In the genomic region with DNA sequence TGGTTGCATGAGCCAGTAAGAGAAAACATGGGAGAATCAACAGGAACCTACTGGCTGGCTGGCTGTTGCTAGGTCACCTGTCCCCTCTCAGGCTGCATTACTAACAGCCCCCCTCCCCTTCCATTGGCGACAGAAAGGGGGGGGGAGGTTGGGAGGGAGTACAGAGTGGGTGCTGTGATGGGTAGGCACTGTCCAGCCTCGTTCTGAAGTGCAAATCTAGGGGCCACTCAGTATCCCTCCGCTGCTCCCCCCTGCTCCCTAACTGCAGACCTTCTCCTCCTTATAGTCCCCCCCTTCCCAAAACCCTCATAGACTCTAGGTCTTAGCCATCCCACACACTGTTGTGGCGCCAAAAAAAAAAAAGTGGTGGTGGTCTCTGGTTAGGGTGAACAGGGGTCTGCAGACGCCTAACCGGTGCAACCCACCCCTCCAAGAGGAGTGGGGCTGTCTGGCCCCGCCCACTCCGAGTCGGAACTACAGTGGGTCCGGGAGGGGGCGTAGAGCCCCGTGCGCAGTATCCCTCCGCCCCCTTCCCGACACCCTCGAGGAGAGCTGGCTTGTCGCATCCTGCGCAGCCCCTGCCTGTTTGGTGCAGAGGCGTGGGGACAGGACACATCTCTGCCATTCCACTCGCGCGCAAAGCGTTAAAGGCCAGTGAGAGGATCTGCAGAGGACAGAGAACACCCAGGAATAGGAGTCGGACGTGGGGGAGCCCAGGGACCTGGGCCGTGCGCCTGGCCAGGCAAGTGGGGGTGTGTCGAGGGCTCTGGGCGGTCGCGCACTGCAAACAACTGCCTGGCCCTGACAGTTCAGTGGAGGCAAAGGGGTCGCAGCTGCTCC, we compare ENCODE assay signal across 8 mouse cellular contexts. TPM values are rescaled to one million over a fixed set of nuclear protein-coding genes. Genes with fewer than 3 reads are reported as not detected.
DNase-seq lines count a peak whose midpoint lies in the region; ATAC-seq and TF ChIP-seq lines count a peak whose summit lies in the region.
"Not testable (repeated sequence)": the region's sequence is repeated elsewhere in the genome, so short reads cannot be mapped to it uniquely, and the experiment has no call there.

Gprasp2 (plus strand) TSS at position 514 of the 840 bp plus-strand sequence.

- peak; percentile 90 for ATAC-seq in forebrain, embryonic 14.5 days
- ATAC-seq in heart, postnatal 0 days (ENCODE audit: insufficient read depth, low read depth): peak; percentile 58
- ATAC-seq in limb, embryonic 15.5 days (ENCODE audit: insufficient number of reproducible peaks, low FRiP score, low TSS enrichment, low read depth): peak; percentile 87
- ATAC-seq in midbrain, embryonic 15.5 days (replicated peaks): peak; percentile 93
- ATAC-seq in stomach, embryonic 14.5 days (ENCODE audit: insufficient number of reproducible peaks, insufficient read depth, low FRiP score, low read depth): peak; percentile 85

- WGBS in forebrain, embryonic 14.5 days: 38% methylated on average over 28 of the region's 32 CpGs
- WGBS in heart, postnatal 0 days: 27% methylated on average over 16 of the region's 32 CpGs
- 27% methylated on average over 23 of the region's 32 CpGs for WGBS in limb, embryonic 15.5 days
- 35% methylated on average over 28 of the region's 32 CpGs for WGBS in midbrain, embryonic 15.5 days
- WGBS in stomach, embryonic 14.5 days: 25% methylated on average over 21 of the region's 32 CpGs

- H3K9me3 ChIP-seq in E14TG2a.4 (ENCODE audit: low read length); forebrain, embryonic 14.5 days (replicated peaks; ENCODE audit: control insufficient read depth, low read length); heart, postnatal 0 days (replicated peaks; ENCODE audit: control insufficient read depth, low read length); limb, embryonic 15.5 days; midbrain, embryonic 15.5 days; stomach, embryonic 14.5 days (ENCODE audit: control insufficient read depth, low read depth, low read length): not testable (repeated sequence)

- H3K9ac ChIP-seq in forebrain, embryonic 14.5 days (ENCODE audit: low read length): peak within 1 kb of the TSS; percentile 60
- H3K9ac ChIP-seq in heart, postnatal 0 days (replicated peaks; ENCODE audit: low read depth, low read length); stomach, embryonic 14.5 days (replicated peaks; ENCODE audit: low read depth, low read length): not testable (repeated sequence)
- 0 out of 2 replicates have a peak within 1 kb of the TSS, but pooled peaks have one; percentile 23 for H3K9ac ChIP-seq in limb, embryonic 15.5 days
- H3K9ac ChIP-seq in midbrain, embryonic 15.5 days: peak within 1 kb of the TSS; percentile 73

- H3K4me2 ChIP-seq in forebrain, embryonic 14.5 days (ENCODE audit: low read length): peak within 1 kb of the TSS; percentile 57
- peak within 1 kb of the TSS; percentile 83 for H3K4me2 ChIP-seq in heart, postnatal 0 days (ENCODE audit: low read depth, low read length)
- H3K4me2 ChIP-seq in limb, embryonic 15.5 days: peak within 1 kb of the TSS; percentile 73
- peak within 1 kb of the TSS; percentile 56 for H3K4me2 ChIP-seq in midbrain, embryonic 15.5 days
- H3K4me2 ChIP-seq in stomach, embryonic 14.5 days (replicated peaks; ENCODE audit: low read depth, low read length): peak within 1 kb of the TSS; percentile 57

- peak within 1 kb of the TSS; percentile 39; the same call in 1 of the 2 replicates for H3K27ac ChIP-seq in forebrain, embryonic 14.5 days (ENCODE audit: low read depth, low read length)
- H3K27ac ChIP-seq in heart, postnatal 0 days (ENCODE audit: low read depth); limb, embryonic 15.5 days; stomach, embryonic 14.5 days (ENCODE audit: low read length): not testable (repeated sequence)
- peak within 1 kb of the TSS; percentile 76 for H3K27ac ChIP-seq in midbrain, embryonic 15.5 days

- not testable (repeated sequence) for TF ChIP-seq CTCF in E14TG2a.4 (conservative IDR thresholded peaks at IDR 0.05; ENCODE audit: low read length); heart, postnatal 0 days (IDR thresholded peaks at IDR 0.05; ENCODE audit: low read depth)

- peak within 1 kb of the TSS; percentile 79 for H3K4me3 ChIP-seq in E14TG2a.4 (replicated peaks; ENCODE audit: low read length)
- peak within 1 kb of the TSS; percentile 49 for H3K4me3 ChIP-seq in forebrain, embryonic 14.5 days (ENCODE audit: low read depth, low read length)
- H3K4me3 ChIP-seq in heart, postnatal 0 days (ENCODE audit: low read depth, low read length): peak within 1 kb of the TSS; percentile 46
- H3K4me3 ChIP-seq in limb, embryonic 15.5 days: peak within 1 kb of the TSS; percentile 51
- H3K4me3 ChIP-seq in midbrain, embryonic 15.5 days: peak within 1 kb of the TSS; percentile 61
- H3K4me3 ChIP-seq in stomach, embryonic 14.5 days (ENCODE audit: low read depth, low read length): peak within 1 kb of the TSS; percentile 39

- peak; percentile 55 to 57 for DNase-seq in cerebellum, adult 18-20 months
- peak; percentile 75 for DNase-seq in forebrain, embryonic 14.5 days (ENCODE audit: low spot score)
- DNase-seq in heart, postnatal 0 days (ENCODE audit: low spot score): not testable (repeated sequence)
- DNase-seq in kidney, postnatal 10 days: peak; percentile 59

- not testable (repeated sequence) for H3K27me3 ChIP-seq in E14TG2a.4 (ENCODE audit: insufficient read depth, low read length); forebrain, embryonic 14.5 days (replicated peaks; ENCODE audit: control insufficient read depth, insufficient read depth, low read length); heart, postnatal 0 days (ENCODE audit: control insufficient read depth, insufficient read depth, low read length); limb, embryonic 15.5 days; midbrain, embryonic 15.5 days (replicated peaks); stomach, embryonic 14.5 days (ENCODE audit: control insufficient read depth, insufficient read depth, low read length)

- not testable (repeated sequence) for TF ChIP-seq EP300 in heart, postnatal 0 days (IDR thresholded peaks at IDR 0.05; ENCODE audit: low read depth)

- not testable (repeated sequence) for H3K4me1 ChIP-seq in E14TG2a.4 (replicated peaks; ENCODE audit: low read depth, low read length); forebrain, embryonic 14.5 days (ENCODE audit: control insufficient read depth, insufficient read depth, low read length); heart, postnatal 0 days (ENCODE audit: control insufficient read depth, insufficient read depth); limb, embryonic 15.5 days; midbrain, embryonic 15.5 days; stomach, embryonic 14.5 days (ENCODE audit: control insufficient read depth, insufficient read depth, low read length)

- H3K36me3 ChIP-seq in E14TG2a.4 (ENCODE audit: insufficient read depth, low read length): peaks cover 20% of the 10 kb centered on the region
- not testable (repeated sequence) for H3K36me3 ChIP-seq in forebrain, embryonic 14.5 days (ENCODE audit: control insufficient read depth, insufficient read depth, low read length); heart, postnatal 0 days (replicated peaks; ENCODE audit: control insufficient read depth, insufficient read depth, low read length); limb, embryonic 15.5 days; midbrain, embryonic 15.5 days (replicated peaks); stomach, embryonic 14.5 days (ENCODE audit: control insufficient read depth, insufficient read depth, low read length)

RNA-seq across cellular contexts. Expression of gene Gprasp2, which starts in this region (rescaled TPM):
- polyA plus RNA-seq in forebrain, embryonic 14.5 days (2014; fragmentation: Nextera tagmentation; extraction: Ambion mirVana): 100 and 111 TPM in 2 replicates
- 8.8 and 13.3 TPM in 2 replicates for total RNA-seq in heart, postnatal 0 days (2014; rRNA removed; ENCODE audit: low replicate concordance)
- 6.7 and 7.0 TPM in 2 replicates for polyA plus RNA-seq in heart, postnatal 0 days (2015; fragmentation: Nextera tagmentation; extraction: Ambion mirVana)
- polyA plus RNA-seq in limb, embryonic 15.5 days (2015; fragmentation: Nextera tagmentation; extraction: Ambion mirVana): 37.8 and 38.8 TPM in 2 replicates
- 237 and 254 TPM in 2 replicates for polyA plus RNA-seq in midbrain, embryonic 15.5 days (2015; fragmentation: Nextera tagmentation; extraction: Ambion mirVana)
- 26.6 and 29.1 TPM in 2 replicates for polyA plus RNA-seq in stomach, embryonic 14.5 days (2014; fragmentation: Nextera tagmentation; extraction: Ambion mirVana)
